Mouse (Mus musculus) MEL (cell line): Measurements from ENCODE around the gene Stra6.

Experiments
- CTCF ChIP-seq, 3 experiments: IDR thresholded peaks in 2 of 3; conservative IDR thresholded peaks in 1 of 3; 2 replicates each; pipeline ENCODE4 v1.5.1; 2011 to 2012; ENCODE audit warnings: low read length in 3 of 3, low read depth in 2 of 3, mild to moderate bottlenecking in 2 of 3, improper control_type of control experiment in 1 of 3, inconsistent platforms in 1 of 3, mixed read lengths in 1 of 3, moderate library complexity in 1 of 3; ENCODE audit not compliant: control insufficient read depth in 1 of 3, insufficient read depth in 1 of 3, poor library complexity in 1 of 3, severe bottlenecking in 1 of 3
- GABPA ChIP-seq: IDR thresholded peaks from 2 replicates; pipeline ENCODE4 v1.6.1; 2012; ENCODE audit warnings: low read depth, mild to moderate bottlenecking, inconsistent platforms, low read length, improper control_type of control experiment, moderate library complexity
- HCFC1 ChIP-seq: IDR thresholded peaks from 2 replicates; pipeline ENCODE4 v1.6.1; 2012; ENCODE audit warnings: low read depth, mild to moderate bottlenecking, inconsistent platforms, low read length, improper control_type of control experiment, moderate library complexity
- NRF1 ChIP-seq: IDR thresholded peaks from 2 replicates; pipeline ENCODE4 v1.6.1; 2014; ENCODE audit warnings: low read depth, mild to moderate bottlenecking, inconsistent platforms, low read length, improper control_type of control experiment, moderate library complexity; ENCODE audit not compliant: poor library complexity, insufficient read depth, severe bottlenecking
- POLR2A ChIP-seq, 2 experiments: IDR thresholded peaks; 2 replicates each; pipeline ENCODE4 v1.6.1; 2011 to 2012; ENCODE audit warnings: low read length in 2 of 2, mild to moderate bottlenecking in 2 of 2, control low read depth in 1 of 2, improper control_type of control experiment in 1 of 2, low read depth in 1 of 2, moderate library complexity in 1 of 2; ENCODE audit not compliant: control insufficient read depth in 1 of 2, insufficient read depth in 1 of 2, poor library complexity in 1 of 2
- USF1 ChIP-seq: IDR thresholded peaks from 2 replicates; pipeline ENCODE4 v1.6.1; 2014; ENCODE audit warnings: low read depth, mild to moderate bottlenecking, inconsistent platforms, low read length, improper control_type of control experiment, moderate library complexity

GRCm38 (mm10) chr9:58086861-58087260, 23.3 kb downstream of the Stra6 start:
- TF ChIP-seq USF1 (no peak), CTCF (IDR thresholded peaks at IDR 0.05 in 2 of 3, conservative IDR thresholded peaks at IDR 0.05 in 1 of 3; ENCODE audit: control insufficient read depth in 1 of 3, insufficient read depth in 1 of 3, low read depth in 2 of 3, low read length in 3 of 3, poor library complexity in 1 of 3, severe bottlenecking in 1 of 3) (no peak), NRF1 (no peak), POLR2A (IDR thresholded peaks at IDR 0.05; ENCODE audit: control insufficient read depth in 1 of 2, insufficient read depth in 1 of 2, low read depth in 1 of 2, low read length in 2 of 2, poor library complexity in 1 of 2) (no peak), HCFC1 (no peak), GABPA (no peak)
